Mouse (Mus musculus) thymus, adult 2 months (tissue): Measurements from ENCODE around the gene Map4k4.

Experiments used
- CTCF ChIP-seq: fragments of 200-500 bp; IDR thresholded peaks from 2 replicates; pipeline ENCODE4 v1.5.1; 2012; ENCODE audit warnings: mild to moderate bottlenecking, control low read depth, low read length, moderate library complexity, borderline replicate concordance; ENCODE audit not compliant: control insufficient read depth, poor library complexity, insufficient read depth; ENCODE audit errors: extremely low read depth
- POLR2A ChIP-seq: fragments of 200-500 bp; IDR thresholded peaks from 2 replicates; pipeline ENCODE4 v1.6.1; 2012; ENCODE audit warnings: mild to moderate bottlenecking, low read length, control low read depth, moderate library complexity; ENCODE audit not compliant: control insufficient read depth, poor library complexity, insufficient read depth; ENCODE audit errors: extremely low read depth

GRCm38 (mm10) chr1:40033315-40033714, 132.6 kb downstream of the Map4k4 start:
- no peak for TF ChIP-seq CTCF
- no peak for TF ChIP-seq POLR2A
